Mouse (Mus musculus) ES-CJ7 (cell line): ENCODE measurements around the gene Lif.

ENCODE experiments used
- DNase-seq: peaks from one replicate; pipeline ENCODE4 v3.0.0; 2011; ENCODE audit warnings: low read depth, low spot score

Lif gene

DNA sequence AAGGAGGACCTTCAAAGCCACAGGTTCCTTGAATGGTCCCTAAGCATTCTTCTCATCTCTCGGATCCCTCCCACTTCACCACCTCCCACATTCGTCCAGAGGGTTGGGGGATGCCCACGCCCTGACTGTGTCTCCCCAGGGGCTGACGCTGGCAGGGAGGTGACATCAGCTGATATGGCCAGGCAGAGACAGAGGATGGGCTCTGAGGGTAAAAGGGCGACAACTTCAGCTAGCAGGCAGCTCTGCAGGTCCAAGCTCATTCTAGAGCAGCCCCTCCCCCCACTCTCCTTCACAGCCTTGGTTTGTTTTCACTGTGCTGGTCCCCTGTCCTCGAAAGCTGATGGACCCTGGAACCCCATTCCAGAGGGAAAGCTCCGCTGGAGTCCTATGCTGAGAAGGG is 41.3 kb downstream of the Lif start:
- peak; percentile 60 for DNase-seq

GRCm38 (mm10) chr11:4299191-4299590 is 41.8 kb downstream of the Lif start:
- DNase-seq = peak; percentile 69

GRCm38 (mm10) chr11:4299735-4300474 is 42.5 kb downstream of the Lif start:
- peak; percentile 16 for DNase-seq

GRCm38 (mm10) chr11:4300683-4301082 is 43.3 kb downstream of the Lif start:
- no peak for DNase-seq

- DNase-seq = peak; percentile 93
Measured at GRCm38 (mm10) chr11:4302363-4302913, 45.1 kb downstream of the Lif start.

GRCm38 (mm10) chr11:4303033-4303432 is 45.7 kb downstream of the Lif start:
- DNase-seq = peak; percentile 37

DNA sequence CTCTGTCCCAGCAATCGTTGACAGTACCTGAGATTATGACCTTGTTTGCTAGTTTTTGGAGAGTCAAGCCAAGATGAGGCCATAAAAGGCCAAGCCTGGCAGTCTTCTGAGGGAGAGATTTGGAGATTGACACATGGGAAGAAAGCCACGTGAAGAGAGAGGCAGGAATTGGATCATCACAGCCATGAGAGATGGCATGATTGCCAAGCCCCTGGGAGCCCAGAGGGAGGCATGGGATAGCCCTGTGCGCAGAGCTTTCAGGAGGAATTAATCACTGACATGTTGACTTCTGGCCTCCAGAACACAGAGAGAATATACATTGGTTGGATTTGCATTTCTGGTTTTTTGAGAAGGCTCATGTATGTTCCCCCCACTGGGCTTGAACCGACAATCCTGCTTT is 46.8 kb downstream of the Lif start:
- no peak for DNase-seq

DNA sequence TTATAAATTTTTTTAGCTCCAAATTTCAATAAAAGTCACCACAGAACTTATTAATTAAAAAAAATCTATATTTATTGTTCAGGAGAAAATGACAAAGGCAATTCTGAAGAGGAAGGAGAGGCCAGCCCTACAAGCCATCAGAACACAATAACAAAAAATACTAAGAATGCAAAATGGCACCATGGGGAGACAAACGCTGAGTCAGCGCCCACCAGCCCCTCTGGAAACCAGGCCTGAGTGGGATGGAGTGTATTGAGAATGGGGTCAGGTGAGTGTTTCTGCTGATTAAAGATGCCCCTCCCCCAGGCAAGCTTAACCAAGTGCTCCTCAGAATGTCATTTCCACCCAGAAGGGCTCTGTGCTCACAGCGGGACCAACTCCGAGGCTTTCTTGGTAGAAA is 47.7 kb downstream of the Lif start:
- DNase-seq = no peak

GRCm38 (mm10) chr11:4306086-4306485 is 48.7 kb downstream of the Lif start:
- no peak for DNase-seq

DNA sequence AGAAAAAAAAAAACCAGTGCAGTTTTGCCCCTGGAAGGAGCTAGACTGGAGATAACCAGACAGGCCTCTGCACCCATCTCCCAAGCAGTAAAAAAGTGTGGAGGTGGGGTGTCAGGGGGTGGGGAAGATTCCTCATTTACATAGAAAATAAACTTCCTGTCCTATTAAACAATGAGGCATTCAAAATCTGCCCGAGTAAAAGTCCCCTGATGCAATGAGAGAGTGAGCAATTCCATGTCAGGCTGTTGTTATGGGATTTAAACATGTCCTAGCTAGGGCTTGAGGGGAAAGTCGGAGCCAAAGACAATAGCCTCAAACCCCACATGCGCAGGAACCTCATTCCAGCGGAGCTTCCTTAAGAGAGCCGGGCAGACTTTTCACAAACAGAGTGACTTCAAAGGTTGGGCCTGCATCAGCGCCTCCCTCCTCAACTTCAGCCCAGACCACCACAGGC is 50.7 kb downstream of the Lif start:
- peak; percentile 27 for DNase-seq

DNA sequence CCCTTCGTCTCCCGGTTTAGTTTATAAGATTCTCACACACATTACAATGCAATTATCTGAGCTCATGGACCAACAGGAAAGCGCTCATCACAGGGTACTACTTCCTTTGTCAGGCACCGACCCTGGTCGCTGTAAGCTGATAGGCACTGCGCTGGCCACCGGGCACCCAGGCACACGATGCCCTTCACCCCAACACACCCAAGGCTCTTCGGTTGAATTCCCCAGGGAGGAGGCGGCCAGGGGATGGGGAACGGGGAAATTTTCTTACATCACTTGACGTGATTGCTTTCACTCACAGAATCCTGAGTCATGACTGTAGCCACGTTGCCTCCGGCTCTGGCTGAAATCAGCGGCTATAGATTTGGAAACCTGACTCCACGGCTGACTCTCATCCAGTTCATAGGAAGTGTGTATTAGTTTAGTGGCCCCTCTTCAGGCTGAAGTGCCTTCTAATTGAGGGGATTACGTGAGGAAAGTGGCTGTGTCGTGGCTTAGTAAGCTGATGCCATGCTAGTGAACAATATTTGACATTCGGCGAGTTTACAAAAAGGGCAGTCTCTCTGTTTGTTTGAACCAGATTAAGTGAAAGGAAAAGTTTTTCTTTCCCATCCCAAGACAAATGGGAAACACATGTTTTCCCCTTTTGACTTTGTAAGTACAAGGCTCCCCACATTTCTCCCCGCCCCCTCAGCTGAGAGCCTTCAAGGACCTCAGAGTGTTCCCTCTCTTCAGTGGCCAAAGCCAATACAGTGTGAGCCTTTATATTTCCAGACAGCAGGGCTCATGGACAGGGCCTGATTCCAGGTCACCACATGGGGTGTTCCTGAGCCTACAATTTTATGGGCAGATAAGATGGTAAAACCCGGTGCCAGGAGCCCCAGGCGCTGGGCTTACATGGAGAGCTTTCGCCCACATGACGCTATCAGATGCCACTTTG is 51.4 kb downstream of the Lif start:
- no peak for DNase-seq

DNA sequence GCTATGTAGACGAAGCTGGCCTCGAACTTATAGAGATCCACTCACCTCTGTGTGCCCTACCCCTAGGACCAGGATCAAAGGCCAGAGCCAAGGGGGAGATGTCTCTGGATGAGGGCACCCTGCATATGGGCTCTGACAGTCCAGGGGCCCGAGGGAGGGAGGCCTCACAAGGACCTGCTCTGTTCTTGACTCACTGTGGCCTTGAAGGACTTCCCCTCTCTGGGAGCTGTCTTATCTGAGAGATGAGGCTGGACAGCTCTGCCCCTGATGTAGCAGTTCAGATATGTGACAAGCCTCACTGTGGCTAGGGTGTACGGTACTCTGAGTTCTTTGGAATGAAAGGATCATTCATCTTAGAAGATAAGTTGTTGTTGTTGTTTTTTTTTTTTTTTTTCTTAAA is 52.3 kb downstream of the Lif start:
- no peak for DNase-seq

GRCm38 (mm10) chr11:4310324-4310723 is 53.0 kb downstream of the Lif start:
- no peak for DNase-seq

DNA sequence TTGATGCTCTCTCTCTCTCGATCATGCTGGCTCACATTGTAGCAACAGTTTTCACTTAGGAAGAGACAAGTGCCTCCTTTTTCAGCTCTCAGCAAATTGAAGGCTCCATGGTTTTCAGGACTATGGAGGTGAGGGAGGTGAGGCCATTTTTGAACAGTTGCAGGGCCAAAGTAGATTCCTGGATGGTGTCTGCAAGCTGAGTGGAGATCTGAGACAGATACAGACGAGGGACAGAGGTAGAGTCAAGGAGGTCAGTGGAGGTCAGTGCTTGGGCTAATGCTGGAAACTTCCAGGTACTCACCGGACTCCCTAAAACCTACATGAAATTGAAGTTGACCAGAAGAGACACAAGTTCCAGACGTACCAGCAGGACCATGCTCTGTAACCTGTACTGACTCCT is 54.8 kb downstream of the Lif start:
- DNase-seq = no peak

DNA sequence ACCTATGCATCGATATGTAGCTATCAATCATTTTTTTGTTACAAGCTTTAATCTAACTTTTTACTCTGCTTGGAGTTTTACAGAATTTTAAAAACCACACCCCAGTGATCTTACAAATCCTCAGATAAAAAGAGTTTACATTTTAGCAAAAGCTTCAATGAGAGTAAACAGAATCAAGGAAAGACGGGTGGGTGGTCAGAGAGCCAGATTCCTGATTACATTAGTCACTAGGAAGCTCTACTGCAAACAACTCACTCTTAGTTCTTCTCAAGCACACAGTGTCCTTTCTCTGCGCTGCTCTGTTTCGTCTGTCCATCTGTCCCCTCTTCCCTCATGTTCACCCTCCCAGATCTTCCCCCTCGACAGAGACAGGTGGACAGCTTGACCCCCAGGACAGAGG is 59.9 kb downstream of the Lif start:
- no peak for DNase-seq

GRCm38 (mm10) chr11:4318011-4318410 is 60.7 kb downstream of the Lif start:
- no peak for DNase-seq

DNA sequence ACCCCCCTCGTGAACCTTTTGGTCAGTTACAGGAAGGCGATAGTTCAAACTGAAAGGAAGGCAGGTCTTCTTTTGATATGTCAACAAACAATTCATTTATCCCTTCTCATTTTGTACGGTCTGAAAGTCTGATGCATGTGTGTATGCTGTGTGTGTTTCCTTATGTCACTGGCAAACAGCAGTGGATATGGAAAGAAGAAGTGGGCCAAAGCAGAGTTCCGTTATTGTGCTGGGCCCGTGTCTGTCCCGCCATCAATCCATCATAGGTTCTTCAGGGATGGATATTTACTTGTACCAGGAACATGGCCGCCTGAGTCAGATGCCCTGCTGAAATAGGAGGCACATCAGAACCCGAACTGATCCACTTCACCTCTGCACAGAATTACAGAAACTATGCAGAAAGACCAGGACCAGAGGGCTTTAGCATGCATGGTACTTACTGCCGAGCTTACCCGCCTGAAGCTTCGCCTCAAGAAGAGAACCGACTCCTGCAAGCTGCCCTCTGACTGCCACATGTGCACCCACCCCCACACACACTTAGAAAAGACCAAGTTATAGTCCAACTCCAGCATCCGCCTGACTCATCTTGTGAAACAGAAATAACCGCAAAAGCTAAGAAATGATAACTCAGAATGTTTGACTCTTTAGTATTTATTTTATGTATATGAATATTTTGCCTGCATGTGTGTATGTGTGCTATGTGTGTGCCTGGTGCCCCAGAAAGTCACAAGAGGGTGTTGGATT is 62.0 kb downstream of the Lif start:
- no peak for DNase-seq

DNA sequence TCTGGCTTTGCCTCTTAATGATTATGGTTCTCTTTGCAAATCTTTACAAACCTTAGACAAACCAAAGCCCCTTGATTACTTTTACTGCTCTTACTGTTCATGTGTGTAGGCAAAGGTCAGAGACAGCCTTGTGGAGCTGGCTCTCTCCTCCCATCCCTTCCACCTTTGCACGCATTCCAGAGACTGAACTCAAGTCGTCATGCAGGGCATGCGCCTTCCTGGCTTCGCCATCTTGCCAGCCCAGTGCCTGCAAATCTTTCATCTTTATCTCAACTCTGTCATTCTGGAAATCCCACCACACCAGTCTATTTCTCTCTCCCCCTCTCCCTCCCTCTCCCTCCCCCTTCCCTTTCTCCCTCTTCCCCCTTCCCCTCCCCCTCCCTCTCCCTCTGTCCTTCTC is 63.5 kb downstream of the Lif start:
- no peak for DNase-seq
